Mouse (Mus musculus): ENCODE measurements around the gene Tbl1xr1.

Tbl1xr1 gene

GRCm38 (mm10) chr3:22204186-22204585 is 127.7 kb downstream of the Tbl1xr1 start:
- no peak for DNase-seq (ENCODE audit: low spot score in 2 of 2)

- no peak for DNase-seq (ENCODE audit: low spot score in 2 of 2)
Measured at GRCm38 (mm10) chr3:22221557-22221956, 145.1 kb downstream of the Tbl1xr1 start.

- DNase-seq (ENCODE audit: low spot score in 2 of 2): no peak
Measured at GRCm38 (mm10) chr3:22222351-22222750, 145.9 kb downstream of the Tbl1xr1 start.

- DNase-seq (ENCODE audit: low spot score in 2 of 2): no peak
Measured at GRCm38 (mm10) chr3:22223023-22223422, 146.6 kb downstream of the Tbl1xr1 start.

GRCm38 (mm10) chr3:22228052-22228451 is 151.6 kb downstream of the Tbl1xr1 start:
- no peak for DNase-seq (ENCODE audit: low spot score in 2 of 2)

DNA sequence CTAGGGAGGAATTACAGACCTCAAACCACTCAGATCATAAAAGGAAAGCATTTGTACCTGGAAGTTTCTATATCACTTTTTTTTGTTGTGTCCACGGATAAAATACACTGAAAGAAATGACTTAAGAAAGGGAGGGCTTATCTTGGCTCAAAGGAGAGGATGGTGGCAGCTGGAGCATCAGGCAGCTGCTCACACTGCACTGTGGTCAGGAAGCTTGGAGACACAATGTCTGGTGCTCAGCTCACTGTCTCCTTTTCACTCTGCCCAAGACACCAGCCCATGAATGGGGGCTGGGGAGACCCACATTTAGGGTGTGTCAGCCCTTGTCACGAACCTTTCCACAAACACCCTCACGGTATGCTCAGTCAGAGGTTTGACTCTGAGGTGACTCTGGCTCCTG is 154.2 kb downstream of the Tbl1xr1 start:
- no peak for DNase-seq (ENCODE audit: low spot score in 2 of 2)

DNA sequence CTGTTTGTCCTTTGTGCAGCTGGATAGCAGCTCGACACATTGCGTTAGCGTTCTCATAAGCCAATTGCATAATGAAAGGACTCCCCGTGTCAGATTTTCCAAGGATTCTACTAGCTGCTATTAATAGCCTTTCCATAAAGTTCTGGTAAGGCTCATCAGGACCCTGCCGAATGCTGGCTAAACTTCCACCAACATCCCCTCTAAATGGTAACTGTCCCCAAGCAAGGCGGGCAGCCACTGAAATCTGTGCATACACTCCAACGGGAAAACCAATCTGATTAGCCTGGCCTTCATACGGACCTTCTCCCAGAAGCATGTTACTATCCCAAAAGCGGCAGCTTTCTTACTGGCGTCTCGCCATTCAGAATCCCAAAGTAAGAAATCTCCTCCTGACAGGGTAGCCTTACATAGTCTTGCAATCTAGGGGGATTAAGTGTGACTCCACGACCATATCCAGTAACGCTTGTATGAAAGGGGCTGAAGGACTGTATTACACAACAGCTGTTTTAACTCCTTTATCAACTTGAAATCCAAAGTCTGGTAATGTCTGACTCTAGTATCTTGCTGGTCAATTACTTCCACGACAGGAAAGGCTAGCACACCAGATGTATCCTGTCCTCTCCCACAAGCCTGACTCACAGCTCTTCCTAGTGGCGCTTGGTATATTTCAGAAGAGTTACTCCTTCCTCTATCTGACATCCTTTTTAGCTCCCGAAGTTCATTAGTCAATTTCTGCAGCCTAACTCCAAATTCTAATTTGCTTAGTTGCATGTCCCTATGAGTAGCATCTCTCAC is 161.9 kb downstream of the Tbl1xr1 start:
- DNase-seq (ENCODE audit: low spot score in 2 of 2): no peak
